In genomic region chr5:13405432-13405831, GRCm38 (mm10) we compare ENCODE assay signal across 11 mouse cellular contexts.
DNase-seq lines count a peak whose midpoint lies in the region; ATAC-seq and TF ChIP-seq lines count a peak whose summit lies in the region.
"Had no signal": no experiment of that assay in that cellular context is flagged by ENCODE, and none has a peak within 500 bp of the region (broad histone marks: within the 10 kb centered on the region; RNA-seq: fewer than 3 reads in every experiment).

No protein-coding gene starts in this region.

- no peaks in the 10 kb centered on the region for H3K27me3 ChIP-seq in intestine, postnatal 0 days (replicated peaks; ENCODE audit: control insufficient read depth, insufficient read depth, low read length)
- H3K27me3 ChIP-seq in intestine, embryonic 16.5 days (replicated peaks; ENCODE audit: control insufficient read depth, insufficient read depth, low read length) = no peaks in the 10 kb centered on the region
- no peaks in the 10 kb centered on the region for H3K27me3 ChIP-seq in C2C12 (ENCODE audit: control insufficient read depth, insufficient read depth, insufficient read length)

- no peak overlapping the region for H3ac ChIP-seq in C2C12 (ENCODE audit: control insufficient read depth, insufficient read length, low read depth)

- DNase-seq in 3T3-L1 (ENCODE audit: low read depth, low spot score) = peak; percentile 73
- peak; percentile 52 for DNase-seq in embryo, embryonic 9.5 days (ENCODE audit: extremely low spot score)
- DNase-seq in ovary, adult 18-20 months (ENCODE audit: low spot score) = no peak
- no peak for DNase-seq in right cerebral cortex, postnatal 25 days
- DNase-seq: gastrocnemius, postnatal 14 days; spleen, adult 18-20 months had no signal

- no peak overlapping the region for H3K4me2 ChIP-seq in intestine, postnatal 0 days (replicated peaks; ENCODE audit: low read depth)
- H3K4me2 ChIP-seq in intestine, embryonic 16.5 days (ENCODE audit: low read depth, low read length) = no peak overlapping the region

- no peaks in the 10 kb centered on the region for H3K4me1 ChIP-seq in intestine, postnatal 0 days (replicated peaks; ENCODE audit: control insufficient read depth, insufficient read depth, low read length)
- no peaks in the 10 kb centered on the region for H3K4me1 ChIP-seq in intestine, embryonic 16.5 days (ENCODE audit: control insufficient read depth, insufficient read depth, low read length)

- no peak overlapping the region for H3K4me3 ChIP-seq in intestine, postnatal 0 days (ENCODE audit: low read depth, low read length)
- no peak overlapping the region for H3K4me3 ChIP-seq in intestine, embryonic 16.5 days (ENCODE audit: low read length)
- H3K4me3 ChIP-seq in C2C12 (ENCODE audit: insufficient read depth, poor library complexity, severe bottlenecking) = no peak overlapping the region
- H3K4me3 ChIP-seq: myocyte had no signal

- 40% methylated on average over 1 of the region's 1 CpGs for WGBS in intestine, postnatal 0 days
- WGBS in intestine, embryonic 16.5 days = 28% methylated on average over 1 of the region's 1 CpGs

- H3K79me2 ChIP-seq in C2C12 (ENCODE audit: control insufficient read depth, insufficient read depth) = peaks cover 29% of the 10 kb centered on the region

- H3K27ac ChIP-seq in intestine, postnatal 0 days (ENCODE audit: low read depth, low read length) = no peak overlapping the region
- H3K27ac ChIP-seq in intestine, embryonic 16.5 days (ENCODE audit: low read length) = no peak overlapping the region

- no peaks in the 10 kb centered on the region for H3K36me3 ChIP-seq in intestine, postnatal 0 days (ENCODE audit: control insufficient read depth, insufficient read depth)
- no peaks in the 10 kb centered on the region for H3K36me3 ChIP-seq in intestine, embryonic 16.5 days (ENCODE audit: control insufficient read depth, insufficient read depth, low read length)
- H3K36me3 ChIP-seq in C2C12 (ENCODE audit: control insufficient read depth, insufficient read depth) = no peaks in the 10 kb centered on the region

- no peak for ATAC-seq in intestine, postnatal 0 days
- no peak for ATAC-seq in intestine, embryonic 16.5 days
- ATAC-seq in megakaryocyte, adult 5-6 weeks (ENCODE audit: poor library complexity, severe bottlenecking) = no peak

- no peaks in the 10 kb centered on the region for H3K9me3 ChIP-seq in intestine, postnatal 0 days (ENCODE audit: control insufficient read depth)
- no peaks in the 10 kb centered on the region for H3K9me3 ChIP-seq in intestine, embryonic 16.5 days (ENCODE audit: control insufficient read depth, low read length)

- no peak overlapping the region for H3K9ac ChIP-seq in intestine, postnatal 0 days (ENCODE audit: low read depth, low read length)
- H3K9ac ChIP-seq in intestine, embryonic 16.5 days (ENCODE audit: low read depth, low read length) = no peak overlapping the region

- TF ChIP-seq CTCF in intestine, postnatal 0 days (IDR thresholded peaks at IDR 0.05; ENCODE audit: low read depth) = peak; percentile 63
- no peak for TF ChIP-seq CTCF in C2C12 (IDR thresholded peaks at IDR 0.05; ENCODE audit: control insufficient read depth, insufficient read depth, insufficient read length)

- peaks cover 11% of the 10 kb centered on the region for H3K79me3 ChIP-seq in C2C12 (ENCODE audit: low read depth)

TF ChIP-seq in C2C12, 6 proteins besides CTCF, POLR2A, EP300 and RAD21:
- TF ChIP-seq MAX (IDR thresholded peaks at IDR 0.05) (no peak), FOSL1 (IDR thresholded peaks at IDR 0.05; ENCODE audit: insufficient read depth, low read length, poor library complexity, severe bottlenecking) (no peak), MYOG (IDR thresholded peaks at IDR 0.05; ENCODE audit: control insufficient read depth, extremely low read depth, insufficient read length) (no peak), CEBPB (IDR thresholded peaks at IDR 0.05; ENCODE audit: low read depth) (no peak), USF1 (IDR thresholded peaks at IDR 0.05; ENCODE audit: low read depth) (peak; percentile 5), MYOD1 (IDR thresholded peaks at IDR 0.05; ENCODE audit: control insufficient read depth, insufficient read length, low read depth) (no peak)
TF ChIP-seq in C2C12: peak in this region for 1.

Comparison
In these comparisons a context has a peak if more than half of its experiments do, and no peak if none do; other contexts are left out.
1. DNase-seq: peak in 3T3-L1 (single experiment) and embryo, embryonic 9.5 days (single experiment); none in ovary, adult 18-20 months (single experiment) and right cerebral cortex, postnatal 25 days (single experiment).